Mouse (Mus musculus) embryonic facial prominence, embryonic 15.5 days (tissue): ENCODE measurements around the gene Calm2. TPM values are rescaled to one million over a fixed set of nuclear protein-coding genes. Genes with fewer than 3 reads are reported as not detected.

Experiments used
- ATAC-seq: fragments of 200-750 bp; cut with Nextera tagmentation; 2 replicates; pipeline ENCODE4 v1.8.0; 2017; ENCODE audit warnings: low read depth, moderate TSS enrichment; ENCODE audit not compliant: insufficient number of reproducible peaks, low FRiP score, low TSS enrichment
- H3K27ac ChIP-seq: fragments of 300-500 bp; sonication (generic); replicated peaks from 2 replicates; pipeline ENCODE4 v1.5.1; 2015; ENCODE audit warnings: mild to moderate bottlenecking, inconsistent platforms
- H3K27me3 ChIP-seq: fragments of 300-500 bp; sonication (generic); 2 replicates; pipeline ENCODE4 v1.6.1; 2015; ENCODE audit warnings: inconsistent platforms
- H3K36me3 ChIP-seq: fragments of 300-500 bp; sonication (generic); 2 replicates; pipeline ENCODE4 v1.6.1; 2015; ENCODE audit warnings: mild to moderate bottlenecking, inconsistent platforms
- H3K4me1 ChIP-seq: fragments of 300-500 bp; sonication (generic); 2 replicates; pipeline ENCODE4 v1.6.1; 2015; ENCODE audit warnings: inconsistent platforms
- H3K4me2 ChIP-seq: fragments of 300-500 bp; sonication (generic); replicated peaks from 2 replicates; pipeline ENCODE4 v1.6.1; 2015; ENCODE audit warnings: mild to moderate bottlenecking, inconsistent platforms
- H3K4me3 ChIP-seq: fragments of 300-500 bp; sonication (generic); replicated peaks from 2 replicates; pipeline ENCODE4 v1.5.1; 2015; ENCODE audit warnings: mild to moderate bottlenecking, inconsistent platforms
- H3K9ac ChIP-seq: fragments of 300-500 bp; sonication (generic); 2 replicates; pipeline ENCODE4 v1.6.1; 2015; ENCODE audit warnings: inconsistent platforms
- H3K9me3 ChIP-seq: fragments of 300-500 bp; sonication (generic); replicated peaks from 2 replicates; pipeline ENCODE4 v1.6.1; 2016; ENCODE audit warnings: inconsistent platforms
- WGBS: fragments of 180-500 bp; shearing (Covaris S2); methylation state at CpG from one replicate; pipeline ENCODE4 v1.1.7; 2015; 5-methylcytosine and 5-hydroxymethylcytosine counted together
- polyA plus RNA-seq: library from polyadenylated mRNA; unstranded; fragments of >200 nt; fragmentation: Nextera tagmentation; extraction: Ambion mirVana; gene quantifications from 2 replicates; pipeline ENCODE4 v1.2.1, GENCODE M21; 2015

Calm2 gene
- polyA plus RNA-seq, 1 experiment from 2014 or later, result 878 TPM

GRCm38 (mm10) chr17:87402444-87402843 is 44.3 kb downstream of the Calm2 start:
- no peak for ATAC-seq
- WGBS, result 89% methylated on average over 11 of the region's 11 CpGs
- Histone ChIP-seq H3K9ac (no peak overlapping the region), H3K4me2 (no peak overlapping the region), H3K4me1 (no peaks in the 10 kb centered on the region), H3K27me3 (no peaks in the 10 kb centered on the region), H3K9me3 (no peaks in the 10 kb centered on the region), H3K4me3 (no peak overlapping the region), H3K36me3 (no peaks in the 10 kb centered on the region), H3K27ac (no peak overlapping the region)

GRCm38 (mm10) chr17:87397088-87397487 is 49.6 kb downstream of the Calm2 start:
- ATAC-seq, result no peak

GRCm38 (mm10) chr17:87391242-87391641 is 55.5 kb downstream of the Calm2 start:
- H3K9ac ChIP-seq, result no peak overlapping the region
- H3K27me3 ChIP-seq, result no peaks in the 10 kb centered on the region
- no peaks in the 10 kb centered on the region for H3K9me3 ChIP-seq
- no peak overlapping the region for H3K27ac ChIP-seq
- 64% methylated on average over 7 of the region's 7 CpGs for WGBS
- no peak overlapping the region for H3K4me3 ChIP-seq
- H3K4me1 ChIP-seq, result peaks cover 5% of the 10 kb centered on the region; the same call in 1 of the 2 replicates
- ATAC-seq, result peak; percentile 24; the same call in 1 of the 2 replicates
- H3K4me2 ChIP-seq, result no peak overlapping the region
- no peaks in the 10 kb centered on the region for H3K36me3 ChIP-seq

More at GRCm38 (mm10) chr17:87397088-87397487, 49.6 kb downstream of the Calm2 start:
- Histone ChIP-seq H3K36me3 (no peaks in the 10 kb centered on the region), H3K9me3 (no peaks in the 10 kb centered on the region), H3K4me3 (no peak overlapping the region), H3K4me2 (no peak overlapping the region), H3K9ac (no peak overlapping the region), H3K4me1 (no peaks in the 10 kb centered on the region), H3K27ac (no peak overlapping the region), H3K27me3 (no peaks in the 10 kb centered on the region)
- 57% methylated on average over 11 of the region's 11 CpGs for WGBS

- no peak for ATAC-seq
- 40% methylated on average over 2 of the region's 5 CpGs for WGBS
- no peak overlapping the region for H3K27ac ChIP-seq
Observed at GRCm38 (mm10) chr17:87387068-87387467, 59.7 kb downstream of the Calm2 start.

GRCm38 (mm10) chr17:87385835-87386234 is 60.9 kb downstream of the Calm2 start:
- Histone ChIP-seq H3K9ac (no peak overlapping the region), H3K36me3 (no peaks in the 10 kb centered on the region), H3K4me1 (peaks cover 5% of the 10 kb centered on the region; the same call in 1 of the 2 replicates), H3K27ac (no peak overlapping the region), H3K4me3 (no peak overlapping the region), H3K9me3 (no peaks in the 10 kb centered on the region), H3K4me2 (no peak overlapping the region), H3K27me3 (no peaks in the 10 kb centered on the region)
- ATAC-seq, result no peak
- WGBS, result 80% methylated on average over 3 of the region's 3 CpGs

More at GRCm38 (mm10) chr17:87387068-87387467, 59.7 kb downstream of the Calm2 start:
- peaks cover 5% of the 10 kb centered on the region; the same call in 1 of the 2 replicates for H3K4me1 ChIP-seq
- no peaks in the 10 kb centered on the region for H3K27me3 ChIP-seq
- H3K4me3 ChIP-seq, result no peak overlapping the region
- H3K9ac ChIP-seq, result no peak overlapping the region
- no peaks in the 10 kb centered on the region for H3K36me3 ChIP-seq
- H3K9me3 ChIP-seq, result no peaks in the 10 kb centered on the region
- H3K4me2 ChIP-seq, result no peak overlapping the region

Other genes starting within 250 kb of the Calm2 start
- gene Mcfd2, start 181.0 kb downstream of the Calm2 start, polyA plus RNA-seq, result 102 and 104 TPM in 2 replicates
- gene Ttc7, start 164.0 kb downstream of the Calm2 start, polyA plus RNA-seq, result 14.5 and 17.3 TPM in 2 replicates
- gene Stpg4, start 19.2 kb downstream of the Calm2 start, polyA plus RNA-seq, result not detected in 2 replicates
- gene Epcam, start 189.0 kb upstream of the Calm2 start, polyA plus RNA-seq, result 127 and 138 TPM in 2 replicates
- 53.0 and 57.4 TPM in 2 replicates for gene Msh2, start 225.4 kb upstream of the Calm2 start, polyA plus RNA-seq